Mouse (Mus musculus) CD4-positive naive resting alpha-beta T cell, adult 76 days (primary cell): Measurements from ENCODE around the gene Sowahd. TPM values are rescaled to one million over a fixed set of nuclear protein-coding genes. Genes with fewer than 3 reads are reported as not detected.

Source experiments
- total RNA-seq: library from RNA; stranded (reverse); gene quantifications from one replicate; pipeline ENCODE4 v1.2.4, GENCODE M21; 2023

Gene Sowahd
- not detected for total RNA-seq

DNA sequence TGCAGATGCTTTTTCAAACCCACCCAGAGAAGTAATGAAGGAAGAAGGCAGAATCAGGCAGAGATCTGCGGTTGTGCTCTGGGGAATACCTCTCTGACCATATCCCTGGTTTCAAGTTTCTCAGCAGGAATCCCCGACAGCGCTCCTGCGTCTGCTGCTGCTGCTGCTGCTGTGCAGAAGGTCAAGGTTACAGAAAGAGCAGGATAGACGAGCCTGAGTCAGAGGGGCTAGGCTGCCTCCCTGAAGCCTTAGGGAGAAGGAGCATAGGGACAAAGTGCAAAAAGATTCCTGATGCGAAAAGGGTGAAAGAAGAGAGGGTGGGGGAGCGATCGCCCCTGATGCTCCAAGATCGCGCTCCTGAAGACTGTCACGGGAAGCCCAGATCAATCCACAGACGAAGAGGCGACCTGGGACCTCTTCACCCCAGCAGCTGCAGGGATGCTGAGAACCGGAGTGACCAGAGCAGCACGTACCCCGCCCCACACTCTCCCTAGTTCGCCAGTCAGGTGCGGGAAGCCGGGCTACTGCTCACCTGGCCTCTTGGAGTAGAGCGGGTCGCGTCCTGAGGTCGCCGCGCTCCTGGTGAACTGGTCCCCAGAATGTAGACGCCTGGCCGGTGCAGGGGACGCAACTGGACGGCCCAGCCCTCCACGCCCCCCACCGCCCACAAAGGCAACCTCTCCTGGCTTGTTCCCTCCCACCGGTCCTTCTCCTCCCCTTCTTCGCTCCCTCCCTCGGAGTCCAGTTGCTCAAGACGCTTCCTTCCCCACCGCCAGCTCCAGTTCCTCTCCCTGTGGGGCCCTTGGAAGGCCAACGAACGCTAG lies at the start of gene Sowahd:
Sowahd (plus strand) TSS at position 780 of the 824 bp plus-strand sequence.

DNA sequence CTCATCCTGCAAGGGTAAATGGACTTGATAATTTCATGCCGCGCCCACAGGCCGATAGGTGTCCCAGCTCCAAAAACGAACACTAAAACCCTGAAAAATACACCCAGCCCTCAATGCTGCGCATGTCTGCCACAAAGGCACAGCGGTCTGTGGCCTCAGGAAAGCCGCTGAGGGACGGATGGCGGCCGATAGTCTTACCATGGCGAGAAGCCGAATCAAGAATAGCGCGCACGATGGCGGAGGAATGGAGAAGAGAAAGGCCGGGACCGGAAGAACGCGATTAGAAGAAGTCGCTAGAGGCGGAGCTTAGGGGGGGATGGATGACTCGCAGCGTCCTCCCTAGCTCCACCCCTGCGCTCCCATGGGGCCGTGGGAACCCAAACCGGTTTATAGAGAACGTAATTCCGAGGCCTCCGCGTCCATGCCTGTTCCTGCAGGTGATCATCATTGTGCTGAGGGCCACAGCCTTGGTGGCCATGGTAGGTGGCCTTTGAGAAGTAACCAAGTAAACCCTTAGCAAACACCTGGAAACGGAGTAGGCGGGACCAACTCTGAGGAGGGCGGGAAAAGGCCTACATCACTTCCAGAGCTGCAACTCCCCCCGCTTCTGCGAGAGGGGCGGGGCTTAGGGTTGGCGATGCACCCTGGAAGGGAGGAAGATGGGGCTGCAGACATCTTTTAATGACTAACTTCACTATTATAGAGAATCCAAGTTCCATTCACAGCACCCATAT lies 36.4 kb downstream of the Sowahd start, which contains the start of gene Rpl39:
Rpl39 (minus strand) TSS at position 476 of the 734 bp plus-strand sequence.

Other genes starting within 250 kb of the Sowahd start
- gene Ube2a, start 174.9 kb upstream of the Sowahd start, total RNA-seq: 65.4 TPM
- gene C330007P06Rik, start 174.7 kb upstream of the Sowahd start, total RNA-seq: 44.4 TPM
- gene Nkrf, start 145.9 kb upstream of the Sowahd start, total RNA-seq: 14.2 TPM
- gene Sept6, start 57.1 kb upstream of the Sowahd start, total RNA-seq: 137 TPM
- gene Rpl39, start 36.6 kb downstream of the Sowahd start, total RNA-seq: 1,596 TPM
- gene Upf3b, start 61.5 kb downstream of the Sowahd start, total RNA-seq: 27.6 TPM
- 20.8 TPM for gene Nkap, start 78.0 kb downstream of the Sowahd start, total RNA-seq
- gene Akap14, start 120.0 kb downstream of the Sowahd start, total RNA-seq: not detected
- gene Ndufa1, start 142.3 kb downstream of the Sowahd start, total RNA-seq: 72.5 TPM
- gene Rnf113a1, start 142.4 kb downstream of the Sowahd start, total RNA-seq: 2.5 TPM
- not detected for gene Gm9, start 162.2 kb downstream of the Sowahd start, total RNA-seq
- gene Rhox1, start 173.4 kb downstream of the Sowahd start, total RNA-seq: not detected
- not detected for gene Rhox2a, start 196.1 kb downstream of the Sowahd start, total RNA-seq
- gene Rhox3a, start 201.1 kb downstream of the Sowahd start, total RNA-seq: not detected
- gene Rhox4a, start 216.5 kb downstream of the Sowahd start, total RNA-seq: not detected